Mouse (Mus musculus): ENCODE results near the gene Igll1. TPM values are rescaled to one million over a fixed set of nuclear protein-coding genes. Genes with fewer than 3 reads are reported as not detected.
A peak's percentile ranks its signal among the peaks of the same experiment; 100 is the strongest.

The Igll1 gene
- polyA plus RNA-seq, 1 experiment from 2014 or later: 0.25 TPM

DNA sequence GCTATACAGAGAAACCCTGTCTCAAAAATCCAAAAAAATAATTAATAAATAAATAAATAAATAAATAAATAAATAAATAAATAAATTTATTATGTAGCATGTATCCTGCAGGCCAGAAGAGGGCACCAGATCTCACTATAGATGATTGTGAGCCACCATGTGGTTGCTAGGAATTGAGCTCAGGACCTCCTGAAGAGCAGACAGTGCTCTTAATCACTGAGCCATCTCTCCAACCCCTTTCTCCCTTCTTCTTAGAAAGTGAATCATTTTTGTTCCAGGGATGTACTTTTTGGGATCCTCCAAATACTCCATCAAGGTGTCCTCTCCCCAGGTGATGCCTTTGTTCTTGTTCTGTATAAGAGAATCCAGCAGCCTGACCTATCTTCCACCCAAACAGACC lies 14.6 kb downstream of the Igll1 start:
- H3K4me2 ChIP-seq: no peak overlapping the region
- no peaks in the 10 kb centered on the region for H3K27me3 ChIP-seq
- no peak for ATAC-seq (ENCODE audit: insufficient number of reproducible peaks, insufficient read depth, low FRiP score, low TSS enrichment, low read depth)
- H3K4me1 ChIP-seq (replicated peaks): no peaks in the 10 kb centered on the region
- H3K27ac ChIP-seq: no peak overlapping the region
- H3K9ac ChIP-seq (replicated peaks): no peak overlapping the region
- peaks cover 8% of the 10 kb centered on the region; the same call in 1 of the 2 replicates for H3K9me3 ChIP-seq
- H3K36me3 ChIP-seq: no peaks in the 10 kb centered on the region
- H3K4me3 ChIP-seq (replicated peaks): no peak overlapping the region

DNA sequence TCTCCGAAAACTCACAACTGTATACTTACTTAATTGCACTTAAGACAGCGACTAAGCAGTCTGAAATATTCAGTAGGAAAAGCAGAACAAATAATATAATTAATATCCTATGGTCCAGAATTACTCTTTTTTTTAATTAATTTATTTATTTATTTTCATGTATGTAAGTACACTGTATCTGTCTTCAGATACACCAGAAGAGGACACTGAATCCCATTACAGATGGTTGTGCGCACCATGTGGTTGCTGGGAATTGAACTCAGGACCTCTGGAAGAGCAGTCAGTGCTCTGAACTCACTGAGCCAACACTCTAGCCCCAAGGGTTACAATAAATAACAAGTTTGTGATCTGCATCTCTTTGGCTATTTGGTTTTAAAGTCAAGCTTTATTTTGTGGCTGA lies 34.1 kb downstream of the Igll1 start:
- H3K4me2 ChIP-seq: no peak overlapping the region
- no peaks in the 10 kb centered on the region for H3K27me3 ChIP-seq
- no peak overlapping the region for H3K9ac ChIP-seq (replicated peaks)
- H3K36me3 ChIP-seq: no peaks in the 10 kb centered on the region
- H3K4me1 ChIP-seq (replicated peaks): no peaks in the 10 kb centered on the region
- no peak for ATAC-seq (ENCODE audit: insufficient number of reproducible peaks, insufficient read depth, low FRiP score, low TSS enrichment, low read depth)
- WGBS: 77% methylated on average over 3 of the region's 3 CpGs
- H3K4me3 ChIP-seq (replicated peaks): no peak overlapping the region
- no peak overlapping the region for H3K27ac ChIP-seq
- no peaks in the 10 kb centered on the region for H3K9me3 ChIP-seq

GRCm38 (mm10) chr16:16828757-16829615 lies 34.8 kb downstream of the Igll1 start, which contains the start of gene Spag6l:
Gene Spag6l, minus strand, starts transcription at chr16:16829456.
- peak within 1 kb of the TSS; percentile 37; the same call in 1 of the 2 replicates for H3K9ac ChIP-seq (replicated peaks)
- no peaks in the 10 kb centered on the region for H3K9me3 ChIP-seq
- H3K27me3 ChIP-seq: no peaks in the 10 kb centered on the region
- H3K4me1 ChIP-seq (replicated peaks): no peaks in the 10 kb centered on the region
- H3K4me2 ChIP-seq: peak within 1 kb of the TSS; percentile 85
- ATAC-seq (ENCODE audit: insufficient number of reproducible peaks, insufficient read depth, low FRiP score, low TSS enrichment, low read depth): peak; percentile 88
- no peak within 1 kb of the TSS for H3K27ac ChIP-seq
- H3K36me3 ChIP-seq: no peaks in the 10 kb centered on the region
- 8% methylated on average over 33 of the region's 33 CpGs for WGBS
- H3K4me3 ChIP-seq (replicated peaks): peak within 1 kb of the TSS; percentile 44

GRCm38 (mm10) chr16:16826223-16826622 lies 37.6 kb downstream of the Igll1 start:
- Histone ChIP-seq H3K36me3 (no peaks in the 10 kb centered on the region), H3K9me3 (no peaks in the 10 kb centered on the region)

GRCm38 (mm10) chr16:16825476-16825875 lies 38.3 kb downstream of the Igll1 start:
- Histone ChIP-seq H3K27me3 (no peaks in the 10 kb centered on the region), H3K9me3 (no peaks in the 10 kb centered on the region), H3K4me1 (replicated peaks) (no peaks in the 10 kb centered on the region), H3K36me3 (no peaks in the 10 kb centered on the region), H3K27ac (no peak overlapping the region), H3K4me3 (replicated peaks) (no peak overlapping the region), H3K9ac (replicated peaks) (no peak overlapping the region), H3K4me2 (no peak overlapping the region)
- ATAC-seq (ENCODE audit: insufficient number of reproducible peaks, insufficient read depth, low FRiP score, low TSS enrichment, low read depth): no peak
- WGBS: 47% methylated on average over 5 of the region's 5 CpGs

More at GRCm38 (mm10) chr16:16826223-16826622, 37.6 kb downstream of the Igll1 start:
- H3K9ac ChIP-seq (replicated peaks): no peak overlapping the region
- ATAC-seq (ENCODE audit: insufficient number of reproducible peaks, insufficient read depth, low FRiP score, low TSS enrichment, low read depth): no peak
- H3K4me2 ChIP-seq: no peak overlapping the region
- no peaks in the 10 kb centered on the region for H3K27me3 ChIP-seq
- no peaks in the 10 kb centered on the region for H3K4me1 ChIP-seq (replicated peaks)
- 92% methylated on average over 2 of the region's 2 CpGs for WGBS
- no peak overlapping the region for H3K27ac ChIP-seq
- no peak overlapping the region for H3K4me3 ChIP-seq (replicated peaks)

Other genes with a start within 250 kb of the Igll1 start
- gene Olfr19, start 187.6 kb downstream of the Igll1 start, polyA plus RNA-seq (2016; fragmentation: Nextera tagmentation; extraction: Ambion mirVana): not detected in 2 replicates
- 0.19 and 0.35 TPM in 2 replicates for gene Spag6l, start 34.5 kb downstream of the Igll1 start, polyA plus RNA-seq (2016; fragmentation: Nextera tagmentation; extraction: Ambion mirVana)
- 73.0 and 81.2 TPM in 2 replicates for gene Top3b, start 6.8 kb upstream of the Igll1 start, polyA plus RNA-seq (2016; fragmentation: Nextera tagmentation; extraction: Ambion mirVana)
- 2.8 and 4.0 TPM in 2 replicates for gene Vpreb1, start 6.9 kb upstream of the Igll1 start, polyA plus RNA-seq (2016; fragmentation: Nextera tagmentation; extraction: Ambion mirVana)
- 40.5 and 41.9 TPM in 2 replicates for gene Ppm1f, start 32.5 kb upstream of the Igll1 start, polyA plus RNA-seq (2016; fragmentation: Nextera tagmentation; extraction: Ambion mirVana)
- 142 and 144 TPM in 2 replicates for gene Mapk1, start 119.4 kb upstream of the Igll1 start, polyA plus RNA-seq (2016; fragmentation: Nextera tagmentation; extraction: Ambion mirVana)
- gene Ypel1, start 205.7 kb upstream of the Igll1 start, polyA plus RNA-seq (2016; fragmentation: Nextera tagmentation; extraction: Ambion mirVana): 83.2 and 85.9 TPM in 2 replicates
- 149 and 158 TPM in 2 replicates for gene Ppil2, start 247.3 kb upstream of the Igll1 start, polyA plus RNA-seq (2016; fragmentation: Nextera tagmentation; extraction: Ambion mirVana)